Mouse (Mus musculus): Measurements from ENCODE around the gene AB124611. TPM values are rescaled to one million over a fixed set of nuclear protein-coding genes. Genes with fewer than 3 reads are reported as not detected.

AB124611 gene
- polyA plus RNA-seq, 2 experiments = 2.3 to 2.9 TPM

DNA sequence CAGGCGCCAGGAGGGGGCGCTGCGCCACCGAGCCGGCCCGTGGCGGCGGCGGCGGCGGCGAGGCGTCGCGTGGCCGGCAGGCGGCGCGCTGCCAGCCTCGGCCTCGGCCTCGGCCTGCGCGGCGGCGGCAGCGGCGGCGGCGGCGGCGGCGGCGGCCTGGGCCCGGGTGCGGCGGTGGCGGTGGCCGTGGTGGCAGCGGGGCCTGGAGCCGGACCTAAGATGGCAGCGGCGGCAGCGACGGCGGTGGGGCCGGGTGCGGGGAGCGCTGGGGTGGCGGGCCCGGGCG lies 20.8 kb downstream of the AB124611 start, which contains the start of gene Carm1:
Gene Carm1 (plus strand): TSS at position 106 of the 286 bp plus-strand sequence.
- no peaks in the 10 kb centered on the region for H3K27me3 ChIP-seq (ENCODE audit: control insufficient read depth, insufficient read depth, low read length)
- no peak for ATAC-seq (ENCODE audit: low FRiP score, low read depth)
- WGBS = no CpG with 5 or more reads among the region's 52 CpGs
- H3K9me3 ChIP-seq (ENCODE audit: control insufficient read depth, low read length) = no peaks in the 10 kb centered on the region
- peak within 1 kb of the TSS; percentile 88 for H3K4me3 ChIP-seq (replicated peaks; ENCODE audit: low read length)
- peak within 1 kb of the TSS; percentile 99 for H3K27ac ChIP-seq (replicated peaks; ENCODE audit: low read depth, low read length)
- peak within 1 kb of the TSS; percentile 99 for H3K9ac ChIP-seq (ENCODE audit: low read depth, low read length, severe bottlenecking)
- H3K36me3 ChIP-seq (ENCODE audit: control insufficient read depth, insufficient read depth, low read length) = peaks cover 18% of the 10 kb centered on the region; the same call in 1 of the 2 replicates
- TF ChIP-seq POLR2A (IDR thresholded peaks at IDR 0.05; ENCODE audit: borderline replicate concordance, extremely low read depth, insufficient read depth, insufficient read length) = no peak
- peaks cover 21% of the 10 kb centered on the region for H3K4me1 ChIP-seq (ENCODE audit: control insufficient read depth, insufficient read depth, low read length)
- no peak for DNase-seq (ENCODE audit: low spot score)
- peak within 1 kb of the TSS; percentile 69 for H3K4me2 ChIP-seq (replicated peaks; ENCODE audit: low read depth, low read length, severe bottlenecking)

DNA sequence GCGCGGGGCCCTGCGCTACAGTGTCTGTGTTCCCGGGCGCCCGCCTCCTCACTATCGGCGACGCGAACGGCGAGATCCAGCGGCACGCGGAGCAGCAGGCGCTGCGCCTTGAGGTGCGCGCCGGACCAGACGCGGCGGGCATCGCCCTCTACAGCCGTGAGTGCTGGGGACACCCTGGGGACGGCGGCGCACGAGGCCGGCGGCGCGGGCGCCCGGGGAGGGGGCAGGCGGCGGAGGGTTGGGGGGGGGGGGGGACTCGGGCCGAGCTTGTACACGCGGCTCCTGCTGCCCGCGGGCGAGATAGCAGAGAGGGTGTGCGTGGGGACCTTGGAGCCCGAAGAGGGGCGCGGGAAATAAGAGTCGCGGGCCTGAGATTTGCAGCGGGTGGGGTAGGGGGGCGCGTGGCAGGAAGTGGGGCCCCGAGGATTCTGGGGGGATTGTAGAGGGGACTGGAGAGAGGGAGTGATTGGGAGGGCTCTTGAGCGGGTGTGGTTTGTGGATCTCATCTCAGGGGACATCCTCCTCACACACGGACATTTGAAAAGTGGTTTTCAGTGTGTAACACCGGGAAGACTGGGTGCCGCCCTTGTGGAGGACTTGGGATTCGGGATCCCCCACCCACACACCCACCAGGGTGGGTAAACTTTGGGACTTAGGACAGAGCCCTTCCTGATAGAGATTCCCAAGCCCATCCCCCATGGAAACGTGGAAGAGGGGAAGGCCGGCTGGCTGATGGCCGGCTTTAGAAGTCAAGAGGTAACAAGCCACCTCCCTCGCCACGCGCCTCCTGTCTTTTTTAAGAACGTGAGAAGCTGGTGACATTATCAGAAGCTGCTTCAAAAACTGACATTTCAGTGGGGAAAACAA lies 21.3 kb downstream of the AB124611 start:
- Histone ChIP-seq H3K4me1 (ENCODE audit: control insufficient read depth, insufficient read depth, low read length) (peaks cover 21% of the 10 kb centered on the region), H3K9me3 (ENCODE audit: control insufficient read depth, low read length) (no peaks in the 10 kb centered on the region), H3K27me3 (ENCODE audit: control insufficient read depth, insufficient read depth, low read length) (no peaks in the 10 kb centered on the region), H3K4me2 (replicated peaks; ENCODE audit: low read depth, low read length, severe bottlenecking) (peak overlapping the region; percentile 69), H3K4me3 (replicated peaks; ENCODE audit: low read length) (peak overlapping the region; percentile 88), H3K9ac (ENCODE audit: low read depth, low read length, severe bottlenecking) (peak overlapping the region; percentile 99), H3K36me3 (ENCODE audit: control insufficient read depth, insufficient read depth, low read length) (peaks cover 20% of the 10 kb centered on the region), H3K27ac (replicated peaks; ENCODE audit: low read depth, low read length) (peak overlapping the region; percentile 99)
- ATAC-seq (ENCODE audit: low FRiP score, low read depth) (no peak; the same call in 1 of the 2 replicates), DNase-seq (ENCODE audit: low spot score) (peak; percentile 63)
- WGBS = 1% methylated on average over 23 of the region's 66 CpGs
- TF ChIP-seq POLR2A (IDR thresholded peaks at IDR 0.05; ENCODE audit: borderline replicate concordance, extremely low read depth, insufficient read depth, insufficient read length) = no peak

DNA sequence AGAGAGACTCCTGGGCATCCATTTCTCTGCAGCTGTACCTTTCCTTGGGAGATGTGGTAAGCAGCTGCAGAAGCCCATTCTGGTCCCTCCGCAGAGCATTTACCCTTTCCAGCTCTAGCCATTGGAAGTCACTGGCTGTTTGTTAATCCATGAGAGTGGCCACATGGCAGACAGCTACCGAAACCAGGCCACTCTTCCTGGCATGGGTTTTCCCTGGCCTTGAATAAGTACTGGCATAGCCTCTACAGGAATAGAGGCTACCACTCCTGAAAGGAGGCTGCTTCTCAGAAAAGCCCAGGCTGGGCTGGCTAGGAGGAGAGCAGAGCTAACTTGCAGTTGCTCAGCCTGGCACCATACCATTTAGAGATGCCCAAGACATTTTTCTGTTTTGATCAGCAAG lies 25.1 kb downstream of the AB124611 start:
- no peak for TF ChIP-seq POLR2A (IDR thresholded peaks at IDR 0.05; ENCODE audit: borderline replicate concordance, extremely low read depth, insufficient read depth, insufficient read length)
- Histone ChIP-seq H3K4me3 (replicated peaks; ENCODE audit: low read length) (no peak overlapping the region), H3K27ac (replicated peaks; ENCODE audit: low read depth, low read length) (no peak overlapping the region), H3K36me3 (ENCODE audit: control insufficient read depth, insufficient read depth, low read length) (peaks cover 32% of the 10 kb centered on the region), H3K4me2 (replicated peaks; ENCODE audit: low read depth, low read length, severe bottlenecking) (no peak overlapping the region), H3K9me3 (ENCODE audit: control insufficient read depth, low read length) (no peaks in the 10 kb centered on the region), H3K27me3 (ENCODE audit: control insufficient read depth, insufficient read depth, low read length) (no peaks in the 10 kb centered on the region), H3K4me1 (ENCODE audit: control insufficient read depth, insufficient read depth, low read length) (peaks cover 12% of the 10 kb centered on the region), H3K9ac (ENCODE audit: low read depth, low read length, severe bottlenecking) (no peak overlapping the region)
- 96% methylated on average over 2 of the region's 2 CpGs for WGBS
- ATAC-seq (ENCODE audit: low FRiP score, low read depth) = no peak
- DNase-seq (ENCODE audit: low spot score) = no peak

DNA sequence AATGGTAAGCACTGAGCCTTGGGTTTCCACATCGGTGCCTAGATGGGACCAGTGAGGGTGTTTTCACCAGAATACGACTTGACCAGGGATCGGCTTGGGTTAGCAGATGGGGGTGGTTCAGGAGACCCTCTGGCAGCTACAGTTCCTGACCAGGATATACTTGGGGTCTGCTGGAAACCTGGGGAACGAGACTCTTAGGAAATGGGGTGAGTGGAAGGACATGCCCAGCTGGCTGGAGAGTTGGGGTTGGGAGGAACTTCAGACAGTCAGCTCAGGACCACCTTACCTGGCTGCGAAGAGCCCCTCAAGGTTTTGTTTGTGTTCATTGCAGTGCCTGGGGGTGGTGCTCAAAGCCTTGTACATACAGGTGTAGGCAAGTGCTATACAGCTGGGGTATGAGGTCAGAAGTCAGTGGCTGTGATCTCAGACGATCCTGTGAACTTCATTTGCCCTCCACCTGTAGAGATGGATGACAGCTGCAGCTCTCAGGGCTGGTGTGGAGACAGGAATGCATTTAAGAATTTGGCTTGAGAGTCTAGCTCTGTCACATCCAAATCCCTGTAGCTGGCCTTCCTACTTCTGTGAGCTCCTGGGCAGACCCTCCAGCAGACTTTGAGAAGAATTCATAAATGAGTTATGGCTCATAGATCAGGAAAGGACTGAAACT lies 27.8 kb downstream of the AB124611 start:
- Histone ChIP-seq H3K9me3 (ENCODE audit: control insufficient read depth, low read length) (no peaks in the 10 kb centered on the region), H3K27ac (replicated peaks; ENCODE audit: low read depth, low read length) (no peak overlapping the region), H3K27me3 (ENCODE audit: control insufficient read depth, insufficient read depth, low read length) (no peaks in the 10 kb centered on the region), H3K4me1 (ENCODE audit: control insufficient read depth, insufficient read depth, low read length) (0 out of 2 replicates have a peak, but pooled peaks cover 4% of the 10 kb centered on the region), H3K36me3 (ENCODE audit: control insufficient read depth, insufficient read depth, low read length) (peaks cover 44% of the 10 kb centered on the region), H3K4me2 (replicated peaks; ENCODE audit: low read depth, low read length, severe bottlenecking) (no peak overlapping the region), H3K9ac (ENCODE audit: low read depth, low read length, severe bottlenecking) (no peak overlapping the region), H3K4me3 (replicated peaks; ENCODE audit: low read length) (no peak overlapping the region)
- no peak for TF ChIP-seq POLR2A (IDR thresholded peaks at IDR 0.05; ENCODE audit: borderline replicate concordance, extremely low read depth, insufficient read depth, insufficient read length)
- DNase-seq (ENCODE audit: low spot score) (no peak), ATAC-seq (ENCODE audit: low FRiP score, low read depth) (no peak)
- 79% methylated on average over 6 of the region's 6 CpGs for WGBS

DNA sequence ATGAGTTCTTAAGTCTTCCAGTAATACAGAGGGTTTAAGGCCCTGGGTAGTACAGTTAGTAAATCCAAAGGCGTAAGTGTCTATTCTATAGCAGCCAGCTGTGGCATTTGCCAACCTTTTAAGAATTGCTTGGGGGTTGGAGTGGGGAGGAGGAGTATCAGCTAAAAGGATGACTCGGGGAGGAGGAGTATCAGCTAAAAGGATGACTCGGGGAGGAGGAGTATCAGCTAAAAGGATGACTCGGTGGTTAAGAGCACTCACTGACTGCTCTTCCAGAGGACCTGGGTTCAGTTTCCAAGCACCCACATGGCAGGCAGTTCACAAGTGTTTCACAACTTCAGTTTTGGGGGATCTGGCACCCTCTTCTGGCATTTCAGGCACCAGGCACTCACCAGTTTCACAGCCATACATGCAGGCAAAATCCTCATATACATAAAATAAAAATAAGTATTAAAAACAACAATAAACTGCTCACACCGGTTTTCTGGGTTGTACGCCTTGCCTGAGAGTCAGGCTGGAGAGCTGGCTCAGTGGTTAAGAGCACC lies 29.3 kb downstream of the AB124611 start:
- Histone ChIP-seq H3K4me2 (replicated peaks; ENCODE audit: low read depth, low read length, severe bottlenecking) (no peak overlapping the region), H3K9ac (ENCODE audit: low read depth, low read length, severe bottlenecking) (no peak overlapping the region), H3K4me3 (replicated peaks; ENCODE audit: low read length) (no peak overlapping the region), H3K9me3 (ENCODE audit: control insufficient read depth, low read length) (no peaks in the 10 kb centered on the region), H3K27ac (replicated peaks; ENCODE audit: low read depth, low read length) (no peak overlapping the region), H3K36me3 (ENCODE audit: control insufficient read depth, insufficient read depth, low read length) (peaks cover 45% of the 10 kb centered on the region), H3K4me1 (ENCODE audit: control insufficient read depth, insufficient read depth, low read length) (no peaks in the 10 kb centered on the region), H3K27me3 (ENCODE audit: control insufficient read depth, insufficient read depth, low read length) (no peaks in the 10 kb centered on the region)
- no peak for DNase-seq (ENCODE audit: low spot score)
- no peak for ATAC-seq (ENCODE audit: low FRiP score, low read depth)
- no peak for TF ChIP-seq POLR2A (IDR thresholded peaks at IDR 0.05; ENCODE audit: borderline replicate concordance, extremely low read depth, insufficient read depth, insufficient read length)
- 86% methylated on average over 6 of the region's 6 CpGs for WGBS

Measured in limb, embryonic 14.5 days (tissue).